Mouse (Mus musculus): ENCODE data around the gene Kpna4. TPM values are rescaled to one million over a fixed set of nuclear protein-coding genes. Genes with fewer than 3 reads are reported as not detected.
"Not testable (repeated sequence)": the region's sequence is repeated elsewhere in the genome, so short reads cannot be mapped to it uniquely, and the experiment has no call there.

Gene Kpna4
- total RNA-seq, 2 experiments from 2014 or later: 82.9 to 87.7 TPM

GRCm38 (mm10) chr3:69026133-69026783 is 100.7 kb downstream of the Kpna4 start:
- no peak overlapping the region for H3K4me3 ChIP-seq
- no peak for TF ChIP-seq CTCF (conservative IDR thresholded peaks at IDR 0.05)
- DNase-seq (ENCODE audit: low spot score in 2 of 2): no peak
- no peak overlapping the region for H3K27ac ChIP-seq

GRCm38 (mm10) chr3:69020764-69021163 is 106.1 kb downstream of the Kpna4 start:
- Histone ChIP-seq H3K4me3 (no peak overlapping the region), H3K27ac (no peak overlapping the region)
- DNase-seq (ENCODE audit: low spot score in 2 of 2): no peak
- TF ChIP-seq CTCF (conservative IDR thresholded peaks at IDR 0.05): no peak

GRCm38 (mm10) chr3:69020285-69020684 is 106.6 kb downstream of the Kpna4 start:
- H3K27ac ChIP-seq: no peak overlapping the region
- TF ChIP-seq CTCF (conservative IDR thresholded peaks at IDR 0.05): peak; percentile 57
- no peak for DNase-seq (ENCODE audit: low spot score in 2 of 2)
- H3K4me3 ChIP-seq: no peak overlapping the region

GRCm38 (mm10) chr3:69018635-69019034 is 108.3 kb downstream of the Kpna4 start:
- H3K4me3 ChIP-seq; DNase-seq (ENCODE audit: low spot score in 2 of 2); H3K27ac ChIP-seq: not testable (repeated sequence)

GRCm38 (mm10) chr3:69017181-69017580 is 109.7 kb downstream of the Kpna4 start:
- no peak for DNase-seq (ENCODE audit: low spot score in 2 of 2)
- Histone ChIP-seq H3K4me3 (no peak overlapping the region), H3K27ac (no peak overlapping the region)
- TF ChIP-seq CTCF (conservative IDR thresholded peaks at IDR 0.05): no peak

Other genes with a start within 250 kb of the Kpna4 start
- 10 to 100 TPM; 25.5 to 27.0 TPM for gene Ift80, start 122.5 kb downstream of the Kpna4 start, total RNA-seq (2021)
- gene Smc4, start 122.4 kb downstream of the Kpna4 start, total RNA-seq (2021): 1 to 10 TPM; 6.6 to 7.7 TPM
- gene Trim59, start 82.4 kb downstream of the Kpna4 start, total RNA-seq (2021): 10 to 100 TPM; 10.7 to 12.9 TPM
- gene Arl14, start 95.3 kb upstream of the Kpna4 start, total RNA-seq (2021): not detected
- gene Ppm1l, start 189.7 kb upstream of the Kpna4 start, total RNA-seq (2021): 10 to 100 TPM; 49.7 to 51.1 TPM